Mouse (Mus musculus) C2C12 (cell line): ENCODE results near the gene Slc22a20. TPM values are rescaled to one million over a fixed set of nuclear protein-coding genes. Genes with fewer than 3 reads are reported as not detected.
A peak's percentile ranks its signal among the peaks of the same experiment; 100 is the strongest.

Experiments
- H3K27me3 ChIP-seq: one replicate; pipeline ENCODE4 v1.6.1; 2011; ENCODE audit not compliant: control insufficient read depth, insufficient read depth, insufficient read length
- H3K36me3 ChIP-seq: one replicate; pipeline ENCODE4 v1.6.1; 2011; ENCODE audit not compliant: control insufficient read depth, insufficient read depth
- H3K4me3 ChIP-seq: one replicate; pipeline ENCODE4 v1.5.1; 2011; ENCODE audit warnings: mild to moderate bottlenecking, control low read depth; ENCODE audit not compliant: poor library complexity, insufficient read depth, severe bottlenecking
- H3K79me2 ChIP-seq: one replicate; pipeline ENCODE4 v1.6.1; 2011; ENCODE audit not compliant: control insufficient read depth, insufficient read depth
- H3K79me3 ChIP-seq: one replicate; pipeline ENCODE4 v1.6.1; 2011; ENCODE audit warnings: low read depth, control low read depth
- H3ac ChIP-seq: one replicate; pipeline ENCODE3; 2011; ENCODE audit warnings: low read depth; ENCODE audit not compliant: control insufficient read depth, insufficient read length
- CEBPB ChIP-seq: IDR thresholded peaks from one replicate; pipeline ENCODE4 v1.6.1; 2011; ENCODE audit warnings: low read depth, mild to moderate bottlenecking, control low read depth, moderate library complexity
- CTCF ChIP-seq: IDR thresholded peaks from one replicate; pipeline ENCODE4 v1.5.1; 2011; ENCODE audit not compliant: control insufficient read depth, insufficient read depth, insufficient read length
- FOSL1 ChIP-seq: IDR thresholded peaks from one replicate; pipeline ENCODE4 v1.8.0; 2011; ENCODE audit warnings: mild to moderate bottlenecking, low read length; ENCODE audit not compliant: poor library complexity, insufficient read depth, severe bottlenecking
- MAX ChIP-seq: IDR thresholded peaks from one replicate; pipeline ENCODE4 v1.6.1; 2011; ENCODE audit warnings: mild to moderate bottlenecking, control low read depth
- MYOD1 ChIP-seq: IDR thresholded peaks from one replicate; pipeline ENCODE4 v1.6.1; 2011; ENCODE audit warnings: low read depth; ENCODE audit not compliant: control insufficient read depth, insufficient read length
- MYOG ChIP-seq: IDR thresholded peaks from one replicate; pipeline ENCODE4 v1.6.1; 2011; ENCODE audit not compliant: control insufficient read depth, insufficient read length; ENCODE audit errors: extremely low read depth
- USF1 ChIP-seq: IDR thresholded peaks from one replicate; pipeline ENCODE4 v1.6.1; 2011; ENCODE audit warnings: low read depth, mild to moderate bottlenecking, control low read depth, moderate library complexity
- polyA plus RNA-seq: library from polyadenylated mRNA; unstranded; fragments of >200 nt; fragmentation: generic; extraction: Trizol; gene quantifications from one replicate; pipeline ENCODE4 v1.2.1, GENCODE M21; 2012; ENCODE audit warnings: missing spikeins

Gene Slc22a20
- polyA plus RNA-seq, 1 experiment = not detected

- no peak overlapping the region for H3K4me3 ChIP-seq
- H3K79me2 ChIP-seq = no peaks in the 10 kb centered on the region
- H3K36me3 ChIP-seq = peaks cover 63% of the 10 kb centered on the region
- no peak overlapping the region for H3ac ChIP-seq
- H3K27me3 ChIP-seq = no peaks in the 10 kb centered on the region
- TF ChIP-seq FOSL1 (peak; percentile 9), USF1 (no peak), CTCF (no peak), MYOD1 (no peak), MAX (peak; percentile 66), CEBPB (peak; percentile 97), MYOG (no peak)
- no peaks in the 10 kb centered on the region for H3K79me3 ChIP-seq
Measured at GRCm38 (mm10) chr19:5945027-5945426, 40.9 kb downstream of the Slc22a20 start.

- no peaks in the 10 kb centered on the region for H3K27me3 ChIP-seq
- H3K4me3 ChIP-seq = no peak overlapping the region
- no peak overlapping the region for H3ac ChIP-seq
- H3K79me3 ChIP-seq = no peaks in the 10 kb centered on the region
- TF ChIP-seq FOSL1 = no peak
- TF ChIP-seq MYOG = no peak
- TF ChIP-seq MYOD1 = peak; percentile 70
- no peaks in the 10 kb centered on the region for H3K79me2 ChIP-seq
- peaks cover 59% of the 10 kb centered on the region for H3K36me3 ChIP-seq
Measured at GRCm38 (mm10) chr19:5944145-5944544, 41.8 kb downstream of the Slc22a20 start.

GRCm38 (mm10) chr19:5943404-5943803, 42.5 kb downstream of the Slc22a20 start:
- no peak for TF ChIP-seq MYOD1
- TF ChIP-seq MYOG = no peak
- TF ChIP-seq FOSL1 = no peak
- no peak for TF ChIP-seq USF1
- Histone ChIP-seq H3K79me2 (no peaks in the 10 kb centered on the region), H3K36me3 (peaks cover 53% of the 10 kb centered on the region), H3K4me3 (no peak overlapping the region), H3K79me3 (no peaks in the 10 kb centered on the region), H3ac (no peak overlapping the region), H3K27me3 (no peaks in the 10 kb centered on the region)

GRCm38 (mm10) chr19:5942581-5942980, 43.4 kb downstream of the Slc22a20 start:
- Histone ChIP-seq H3K79me2 (no peaks in the 10 kb centered on the region), H3ac (no peak overlapping the region), H3K4me3 (no peak overlapping the region), H3K79me3 (no peaks in the 10 kb centered on the region), H3K27me3 (no peaks in the 10 kb centered on the region), H3K36me3 (peaks cover 45% of the 10 kb centered on the region)
- no peak for TF ChIP-seq CEBPB
- no peak for TF ChIP-seq FOSL1
- no peak for TF ChIP-seq USF1
- no peak for TF ChIP-seq MYOD1
- TF ChIP-seq MYOG = no peak
- no peak for TF ChIP-seq MAX
- TF ChIP-seq CTCF = no peak

GRCm38 (mm10) chr19:5940656-5941055, 45.3 kb downstream of the Slc22a20 start:
- H3K79me2 ChIP-seq = no peaks in the 10 kb centered on the region
- H3K36me3 ChIP-seq = peaks cover 31% of the 10 kb centered on the region
- TF ChIP-seq USF1 (no peak), MYOD1 (no peak), FOSL1 (no peak), CEBPB (no peak), MYOG (no peak), CTCF (no peak), MAX (no peak)
- no peak overlapping the region for H3K4me3 ChIP-seq
- no peaks in the 10 kb centered on the region for H3K27me3 ChIP-seq
- no peaks in the 10 kb centered on the region for H3K79me3 ChIP-seq
- peak overlapping the region; percentile 13 for H3ac ChIP-seq

GRCm38 (mm10) chr19:5940173-5940572, 45.8 kb downstream of the Slc22a20 start:
- TF ChIP-seq CTCF = no peak
- no peak for TF ChIP-seq MYOG
- TF ChIP-seq USF1 = no peak
- TF ChIP-seq MYOD1 = peak; percentile 34
- TF ChIP-seq MAX = peak; percentile 9
- TF ChIP-seq CEBPB = no peak
- no peak for TF ChIP-seq FOSL1
- no peaks in the 10 kb centered on the region for H3K79me3 ChIP-seq

More at GRCm38 (mm10) chr19:5940173-5940572, 45.8 kb downstream of the Slc22a20 start:
- no peaks in the 10 kb centered on the region for H3K79me2 ChIP-seq
- peak overlapping the region; percentile 34 for H3ac ChIP-seq
- H3K4me3 ChIP-seq = no peak overlapping the region
- no peaks in the 10 kb centered on the region for H3K27me3 ChIP-seq
- peaks cover 31% of the 10 kb centered on the region for H3K36me3 ChIP-seq
